Mouse (Mus musculus): ENCODE data around the gene Rev3l.

- TF ChIP-seq CTCF (conservative IDR thresholded peaks at IDR 0.05; ENCODE audit: insufficient read depth, insufficient read length, low read depth, low read length) = no peak
- no peak for TF ChIP-seq POLR2A (IDR thresholded peaks at IDR 0.05; ENCODE audit: low read depth, low read length)
Observed at GRCm38 (mm10) chr10:39785241-39785640, 53.3 kb downstream of the Rev3l start.
